Mouse (Mus musculus): Measurements from ENCODE around the gene Gm49318. TPM values are rescaled to one million over a fixed set of nuclear protein-coding genes. Genes with fewer than 3 reads are reported as not detected.

The Gm49318 gene
- polyA plus RNA-seq, 1 experiment from 2014 or later, result not detected

GRCm38 (mm10) chr9:22051161-22051957 lies 19.7 kb downstream of the Gm49318 start:
- Histone ChIP-seq H3K36me3 (ENCODE audit: insufficient read depth) (no peaks in the 10 kb centered on the region), H3K27ac (ENCODE audit: low read depth) (no peak overlapping the region), H3K4me3 (ENCODE audit: low read depth, low read length) (peak overlapping the region; percentile 33), H3K27me3 (ENCODE audit: insufficient read depth, low read length) (peaks cover 69% of the 10 kb centered on the region), H3K9ac (no peak overlapping the region), H3K9me3 (ENCODE audit: low read depth, low read length) (no peaks in the 10 kb centered on the region), H3K4me2 (peak overlapping the region; percentile 61), H3K4me1 (ENCODE audit: insufficient read depth) (peaks cover 12% of the 10 kb centered on the region)
- WGBS, result 3% methylated on average over 61 of the region's 67 CpGs
- ATAC-seq (ENCODE audit: insufficient read depth) (0 out of 2 replicates have a peak, but pooled peaks have one; percentile 9), DNase-seq (no peak)
- TF ChIP-seq CTCF (IDR thresholded peaks at IDR 0.05; ENCODE audit: low read depth), result no peak

- Histone ChIP-seq H3K9me3 (ENCODE audit: low read depth, low read length) (no peaks in the 10 kb centered on the region), H3K4me2 (peak overlapping the region; percentile 61), H3K4me1 (ENCODE audit: insufficient read depth) (peaks cover 12% of the 10 kb centered on the region), H3K4me3 (ENCODE audit: low read depth, low read length) (peak overlapping the region; percentile 33), H3K36me3 (ENCODE audit: insufficient read depth) (no peaks in the 10 kb centered on the region), H3K27me3 (ENCODE audit: insufficient read depth, low read length) (peaks cover 66% of the 10 kb centered on the region), H3K9ac (no peak overlapping the region; the same call in 1 of the 2 replicates), H3K27ac (ENCODE audit: low read depth) (no peak overlapping the region)
- peak; percentile 73 for DNase-seq
- WGBS, result under 1% methylated on average over 41 of the region's 43 CpGs
- no peak for TF ChIP-seq CTCF (IDR thresholded peaks at IDR 0.05; ENCODE audit: low read depth)
- ATAC-seq (ENCODE audit: insufficient read depth), result no peak
Observed at GRCm38 (mm10) chr9:22050351-22050889, 20.6 kb downstream of the Gm49318 start.

GRCm38 (mm10) chr9:22049721-22050270 lies 21.3 kb downstream of the Gm49318 start:
- H3K27ac ChIP-seq (ENCODE audit: low read depth), result no peak overlapping the region
- peaks cover 12% of the 10 kb centered on the region for H3K4me1 ChIP-seq (ENCODE audit: insufficient read depth)
- 42% methylated on average over 4 of the region's 4 CpGs for WGBS
- DNase-seq (no peak), ATAC-seq (ENCODE audit: insufficient read depth) (no peak)
- H3K9ac ChIP-seq, result no peak overlapping the region
- H3K9me3 ChIP-seq (ENCODE audit: low read depth, low read length), result no peaks in the 10 kb centered on the region
- peaks cover 60% of the 10 kb centered on the region for H3K27me3 ChIP-seq (ENCODE audit: insufficient read depth, low read length)
- H3K4me2 ChIP-seq, result no peak overlapping the region
- no peak for TF ChIP-seq CTCF (IDR thresholded peaks at IDR 0.05; ENCODE audit: low read depth)
- peak overlapping the region; percentile 33; the same call in 1 of the 2 replicates for H3K4me3 ChIP-seq (ENCODE audit: low read depth, low read length)
- H3K36me3 ChIP-seq (ENCODE audit: insufficient read depth), result no peaks in the 10 kb centered on the region

GRCm38 (mm10) chr9:22049315-22049714 lies 21.7 kb downstream of the Gm49318 start:
- Histone ChIP-seq H3K4me2 (no peak overlapping the region), H3K27me3 (ENCODE audit: insufficient read depth, low read length) (peaks cover 55% of the 10 kb centered on the region), H3K4me3 (ENCODE audit: low read depth, low read length) (no peak overlapping the region), H3K27ac (ENCODE audit: low read depth) (no peak overlapping the region), H3K9me3 (ENCODE audit: low read depth, low read length) (no peaks in the 10 kb centered on the region), H3K4me1 (ENCODE audit: insufficient read depth) (peaks cover 12% of the 10 kb centered on the region), H3K9ac (no peak overlapping the region), H3K36me3 (ENCODE audit: insufficient read depth) (no peaks in the 10 kb centered on the region)
- DNase-seq (no peak), ATAC-seq (ENCODE audit: insufficient read depth) (no peak)
- no peak for TF ChIP-seq CTCF (IDR thresholded peaks at IDR 0.05; ENCODE audit: low read depth)
- WGBS, result 64% methylated on average over 11 of the region's 11 CpGs

GRCm38 (mm10) chr9:22047329-22047728 lies 23.7 kb downstream of the Gm49318 start:
- Histone ChIP-seq H3K9me3 (ENCODE audit: low read depth, low read length) (no peaks in the 10 kb centered on the region), H3K4me1 (ENCODE audit: insufficient read depth) (peaks cover 12% of the 10 kb centered on the region), H3K9ac (no peak overlapping the region), H3K4me3 (ENCODE audit: low read depth, low read length) (no peak overlapping the region), H3K27me3 (ENCODE audit: insufficient read depth, low read length) (peaks cover 38% of the 10 kb centered on the region), H3K36me3 (ENCODE audit: insufficient read depth) (no peaks in the 10 kb centered on the region), H3K4me2 (no peak overlapping the region), H3K27ac (ENCODE audit: low read depth) (no peak overlapping the region)
- DNase-seq, result no peak
- TF ChIP-seq CTCF (IDR thresholded peaks at IDR 0.05; ENCODE audit: low read depth), result no peak
- ATAC-seq (ENCODE audit: insufficient read depth), result no peak
- 47% methylated on average over 9 of the region's 9 CpGs for WGBS

GRCm38 (mm10) chr9:22041832-22042231 lies 29.2 kb downstream of the Gm49318 start:
- Histone ChIP-seq H3K9ac (no peak overlapping the region), H3K27me3 (ENCODE audit: insufficient read depth, low read length) (no peaks in the 10 kb centered on the region), H3K4me1 (ENCODE audit: insufficient read depth) (no peaks in the 10 kb centered on the region), H3K4me2 (no peak overlapping the region), H3K27ac (ENCODE audit: low read depth) (no peak overlapping the region), H3K4me3 (ENCODE audit: low read depth, low read length) (no peak overlapping the region), H3K9me3 (ENCODE audit: low read depth, low read length) (no peaks in the 10 kb centered on the region), H3K36me3 (ENCODE audit: insufficient read depth) (no peaks in the 10 kb centered on the region)
- TF ChIP-seq CTCF (IDR thresholded peaks at IDR 0.05; ENCODE audit: low read depth), result no peak
- no peak for DNase-seq
- ATAC-seq (ENCODE audit: insufficient read depth), result no peak
- WGBS, result 64% methylated on average over 2 of the region's 2 CpGs

GRCm38 (mm10) chr9:22037826-22038225 lies 33.2 kb downstream of the Gm49318 start:
- Histone ChIP-seq H3K4me3 (ENCODE audit: low read depth, low read length) (no peak overlapping the region), H3K4me1 (ENCODE audit: insufficient read depth) (no peaks in the 10 kb centered on the region), H3K4me2 (no peak overlapping the region), H3K36me3 (ENCODE audit: insufficient read depth) (no peaks in the 10 kb centered on the region), H3K9me3 (ENCODE audit: low read depth, low read length) (no peaks in the 10 kb centered on the region), H3K27me3 (ENCODE audit: insufficient read depth, low read length) (no peaks in the 10 kb centered on the region), H3K9ac (no peak overlapping the region), H3K27ac (ENCODE audit: low read depth) (no peak overlapping the region)
- ATAC-seq (ENCODE audit: insufficient read depth) (no peak), DNase-seq (no peak)
- 68% methylated on average over 10 of the region's 10 CpGs for WGBS
- no peak for TF ChIP-seq CTCF (IDR thresholded peaks at IDR 0.05; ENCODE audit: low read depth)

Measured in lung, embryonic 14.5 days (tissue).